Mouse (Mus musculus) testis, adult 2 months (tissue): Measurements from ENCODE around the gene Rem2. TPM values are rescaled to one million over a fixed set of nuclear protein-coding genes. Genes with fewer than 3 reads are reported as not detected.

ENCODE experiments used
- H3K27ac ChIP-seq: fragments of 200-500 bp; 2 replicates; pipeline ENCODE4 v1.5.1; 2012; ENCODE audit warnings: low read depth, low read length; ENCODE audit not compliant: control insufficient read depth, insufficient read depth
- H3K27me3 ChIP-seq: fragments of 200-500 bp; 2 replicates; pipeline ENCODE4 v1.6.1; 2012; ENCODE audit warnings: mild to moderate bottlenecking, low read length, moderate library complexity; ENCODE audit not compliant: control insufficient read depth, insufficient read depth
- H3K36me3 ChIP-seq: fragments of 200-500 bp; 2 replicates; pipeline ENCODE4 v1.6.1; 2012; ENCODE audit warnings: mild to moderate bottlenecking, low read length; ENCODE audit not compliant: control insufficient read depth, insufficient read depth
- H3K4me1 ChIP-seq: fragments of 200-500 bp; 2 replicates; pipeline ENCODE4 v1.6.1; 2012; ENCODE audit warnings: low read length; ENCODE audit not compliant: control insufficient read depth, insufficient read depth
- H3K4me3 ChIP-seq: fragments of 200-500 bp; 2 replicates; pipeline ENCODE4 v1.5.1; 2012; ENCODE audit warnings: low read depth, mild to moderate bottlenecking, low read length, moderate library complexity, mixed read lengths; ENCODE audit not compliant: control insufficient read depth
- CTCF ChIP-seq: fragments of 200-500 bp; IDR thresholded peaks from 2 replicates; pipeline ENCODE4 v1.5.1; 2012; ENCODE audit warnings: low read depth, mild to moderate bottlenecking, inconsistent platforms, low read length, moderate library complexity; ENCODE audit not compliant: control insufficient read depth, insufficient read depth, insufficient replicate concordance
- POLR2A ChIP-seq: fragments of 200-500 bp; IDR thresholded peaks from 2 replicates; pipeline ENCODE4 v1.6.1; 2012; ENCODE audit warnings: low read depth, mild to moderate bottlenecking, inconsistent platforms, low read length, moderate library complexity; ENCODE audit not compliant: control insufficient read depth
- polyA plus RNA-seq: library from polyadenylated mRNA; depleted of rRNA; stranded (reverse); fragments of >200 nt; gene quantifications from 2 replicates; pipeline ENCODE4 v1.2.3, GENCODE M21; 2012

Rem2 gene
- polyA plus RNA-seq, 1 experiment, result 0.25 TPM

DNA sequence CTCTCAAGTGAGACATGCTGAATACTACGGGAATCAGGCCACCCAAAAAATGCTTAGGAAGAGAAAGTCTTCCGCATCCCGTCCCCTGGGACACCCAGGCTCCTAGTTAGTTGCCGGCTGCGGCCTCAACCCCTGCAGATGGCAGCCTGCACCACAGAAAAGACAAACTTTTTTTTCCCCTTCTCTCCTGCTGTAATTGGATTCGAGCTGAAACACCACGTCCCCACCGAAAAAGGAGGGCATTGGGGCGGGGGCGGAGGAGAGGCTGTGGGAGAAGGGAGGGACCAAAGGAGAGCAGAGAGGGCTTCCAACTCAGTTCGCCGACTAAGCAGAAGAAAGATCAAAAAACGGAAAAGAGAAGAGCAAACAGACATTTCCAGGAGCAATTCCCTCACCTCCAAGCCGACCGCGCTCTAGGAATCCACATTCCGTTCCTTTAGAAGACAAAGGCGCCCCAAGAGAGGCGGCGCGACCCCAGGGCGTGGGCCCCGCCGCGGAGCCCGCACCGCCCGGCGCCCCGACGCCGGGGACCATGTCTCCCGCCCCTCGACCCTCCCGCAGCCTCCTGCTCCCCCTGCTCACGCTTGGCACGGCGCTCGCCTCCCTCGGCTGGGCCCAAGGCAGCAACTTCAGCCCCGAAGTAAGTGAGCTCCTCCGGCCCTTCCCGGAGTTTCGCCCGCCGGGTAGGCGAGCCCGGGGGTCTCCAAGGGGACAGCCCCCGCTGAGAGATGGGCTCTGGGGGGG, 44.4 kb upstream of the Rem2 start, which contains the start of gene Mmp14:
TSS of gene Mmp14 (plus strand) at position 279 of the 744 bp plus-strand sequence.
- Histone ChIP-seq H3K4me1 (peaks cover 13% of the 10 kb centered on the region), H3K27ac (peak within 1 kb of the TSS; percentile 75), H3K36me3 (no peaks in the 10 kb centered on the region), H3K4me3 (peak within 1 kb of the TSS; percentile 79), H3K27me3 (no peaks in the 10 kb centered on the region)
- TF ChIP-seq POLR2A, result no peak
- TF ChIP-seq CTCF, result no peak

DNA sequence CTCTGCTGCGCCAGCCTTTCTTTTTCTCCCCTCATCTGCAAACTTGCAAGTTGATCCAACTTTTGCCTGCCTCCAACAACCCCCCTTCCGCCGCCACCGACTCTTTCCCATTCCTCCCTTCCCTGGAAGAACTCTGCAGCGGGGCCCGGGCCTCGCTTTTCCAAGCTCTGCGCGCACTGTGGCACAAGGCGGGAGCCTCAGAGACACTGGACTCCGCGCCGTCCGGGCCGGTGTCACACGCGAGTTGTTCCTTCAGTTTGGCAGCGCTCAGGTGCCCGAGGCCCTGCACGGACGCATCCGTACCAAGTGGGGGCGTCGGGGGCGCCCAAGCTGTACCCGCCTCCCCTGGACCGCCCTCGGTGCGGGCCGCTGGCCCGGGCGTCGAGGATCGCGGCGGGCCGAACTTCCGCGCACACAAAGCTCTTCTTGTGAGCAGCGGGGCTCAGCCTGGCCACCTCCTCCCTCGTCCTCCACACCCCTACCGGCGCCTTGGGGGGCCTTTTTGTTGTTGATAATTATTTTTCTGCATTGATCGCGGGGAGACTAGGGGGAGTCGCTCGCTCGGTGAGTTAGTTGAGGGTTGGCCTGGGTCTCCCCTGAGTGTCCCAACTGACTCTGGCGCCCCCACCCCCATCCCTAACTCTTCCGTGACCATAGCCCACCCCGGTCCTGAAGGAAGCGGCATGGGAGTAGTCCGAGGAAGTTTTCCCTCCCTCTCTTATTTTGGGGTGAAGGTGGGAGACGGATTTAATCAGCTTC, 43.6 kb upstream of the Rem2 start:
- no peak for TF ChIP-seq POLR2A
- TF ChIP-seq CTCF, result no peak
- Histone ChIP-seq H3K4me1 (peaks cover 13% of the 10 kb centered on the region), H3K36me3 (no peaks in the 10 kb centered on the region), H3K4me3 (peak overlapping the region; percentile 79), H3K27me3 (no peaks in the 10 kb centered on the region), H3K27ac (peak overlapping the region; percentile 65)

DNA sequence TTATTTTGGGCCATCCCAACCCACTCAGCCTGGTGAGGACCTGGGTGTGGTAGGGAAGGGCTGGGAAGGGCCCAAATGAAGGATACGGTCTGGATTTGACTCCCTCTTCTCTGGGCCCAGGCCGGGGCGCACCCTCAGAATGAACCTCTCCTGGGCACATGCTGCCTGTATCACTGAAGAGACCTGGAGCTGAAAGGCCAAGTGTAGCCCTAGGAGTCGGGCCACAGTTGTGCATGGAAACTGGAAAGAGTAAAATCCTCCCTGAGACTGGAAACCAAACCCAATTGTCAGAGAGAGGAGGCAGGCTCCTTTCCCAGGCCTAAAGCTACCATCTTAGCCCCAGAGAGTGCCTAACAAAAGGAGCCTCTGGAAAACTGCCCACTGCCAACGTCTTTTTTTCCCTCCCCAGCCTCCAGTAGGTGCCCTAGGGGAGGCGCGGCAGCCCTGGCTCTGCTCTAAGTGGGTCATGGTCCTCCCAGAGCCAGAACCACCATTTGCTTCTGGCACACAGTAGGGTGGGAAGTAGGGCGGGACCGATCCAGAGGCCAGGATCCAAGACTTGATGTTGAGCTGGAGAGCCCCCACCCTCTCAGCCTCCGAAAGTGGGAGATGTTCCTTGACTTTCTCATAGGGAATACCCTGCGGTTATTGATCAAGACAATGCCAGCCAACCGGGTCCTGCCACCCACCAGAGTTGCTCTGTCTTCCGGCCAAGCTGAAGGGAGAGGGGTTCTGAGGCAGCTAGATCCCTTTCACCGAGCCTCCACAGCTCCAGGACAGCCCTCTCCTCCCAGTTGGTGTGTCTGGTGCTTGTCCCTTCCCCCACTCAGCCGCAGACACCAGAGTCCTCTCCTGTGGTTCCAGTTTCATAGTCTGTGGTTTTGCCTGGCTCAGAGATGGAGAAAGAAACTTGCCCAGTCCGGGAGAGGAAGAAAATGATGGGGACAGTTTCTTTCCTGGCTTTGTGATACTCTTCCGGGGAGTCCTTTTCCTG, 42.8 kb upstream of the Rem2 start:
- H3K27me3 ChIP-seq, result no peaks in the 10 kb centered on the region
- TF ChIP-seq POLR2A (no peak), CTCF (no peak)
- H3K4me1 ChIP-seq, result peaks cover 13% of the 10 kb centered on the region
- no peak overlapping the region for H3K27ac ChIP-seq
- peak overlapping the region; percentile 79 for H3K4me3 ChIP-seq
- no peaks in the 10 kb centered on the region for H3K36me3 ChIP-seq

DNA sequence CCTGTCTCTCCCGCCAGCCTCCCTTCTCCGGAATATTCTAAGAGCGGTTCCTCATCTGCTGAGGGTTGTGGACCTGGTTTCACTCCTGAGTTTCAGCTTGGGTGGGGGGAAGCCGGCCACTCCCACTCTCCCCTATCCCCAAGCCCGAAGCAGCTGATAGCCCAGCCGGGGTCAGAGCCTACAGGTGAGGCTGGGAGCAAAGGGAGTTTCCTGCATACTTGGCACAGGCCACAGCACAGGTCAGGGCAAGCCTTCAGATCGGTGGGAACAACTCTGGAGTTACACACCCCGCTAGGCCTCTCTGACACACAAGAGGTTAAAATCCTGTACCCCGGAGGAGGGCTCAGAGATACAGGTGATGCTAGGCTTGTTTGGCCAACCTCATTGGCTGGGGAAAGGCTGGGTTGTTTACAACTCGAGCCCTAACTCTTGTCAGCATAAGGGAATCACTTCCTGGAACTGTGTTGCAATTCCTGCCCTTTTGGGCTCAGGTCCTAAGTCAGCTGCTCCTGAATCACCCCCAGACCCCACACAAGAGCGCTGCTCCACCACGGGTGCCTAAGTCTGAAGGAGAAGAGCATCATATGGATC, 41.9 kb upstream of the Rem2 start:
- H3K4me1 ChIP-seq, result peaks cover 13% of the 10 kb centered on the region
- no peaks in the 10 kb centered on the region for H3K27me3 ChIP-seq
- TF ChIP-seq POLR2A (no peak), CTCF (no peak)
- H3K4me3 ChIP-seq, result no peak overlapping the region
- H3K36me3 ChIP-seq, result no peaks in the 10 kb centered on the region
- no peak overlapping the region for H3K27ac ChIP-seq

DNA sequence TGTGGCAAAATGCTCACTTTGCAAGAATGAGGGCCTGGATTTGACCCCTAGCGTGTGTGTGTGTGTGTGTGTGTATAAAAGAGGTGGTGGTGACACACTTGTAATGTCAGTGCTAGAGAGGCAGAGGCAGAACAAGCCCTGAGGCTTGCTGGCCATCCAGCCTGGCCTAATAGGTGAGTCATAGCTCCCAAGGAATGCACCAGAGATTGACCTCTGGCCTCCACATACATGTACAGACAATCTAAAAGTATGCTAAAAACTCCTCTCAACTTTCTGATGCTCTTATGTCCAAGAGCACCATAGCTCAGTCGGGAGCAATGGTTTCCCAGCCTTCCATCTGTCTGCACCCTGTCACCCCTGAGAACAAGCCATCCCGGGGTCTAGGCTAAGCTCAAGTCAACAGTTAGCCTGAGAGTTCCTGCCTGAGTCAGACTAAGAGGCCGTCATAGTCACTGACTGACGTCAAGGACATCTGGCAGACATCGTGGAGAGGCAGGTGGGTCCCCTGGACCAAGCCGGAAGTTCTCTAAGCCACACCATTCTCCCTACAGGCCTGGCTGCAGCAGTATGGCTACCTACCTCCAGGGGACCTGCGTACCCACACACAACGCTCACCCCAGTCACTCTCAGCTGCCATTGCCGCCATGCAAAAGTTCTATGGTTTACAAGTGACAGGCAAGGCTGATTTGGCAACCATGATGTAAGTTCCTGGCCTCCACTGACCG, 40.5 kb upstream of the Rem2 start:
- Histone ChIP-seq H3K36me3 (no peaks in the 10 kb centered on the region), H3K27ac (no peak overlapping the region), H3K4me3 (no peak overlapping the region), H3K27me3 (no peaks in the 10 kb centered on the region), H3K4me1 (peaks cover 13% of the 10 kb centered on the region)
- TF ChIP-seq CTCF (no peak), POLR2A (no peak)

DNA sequence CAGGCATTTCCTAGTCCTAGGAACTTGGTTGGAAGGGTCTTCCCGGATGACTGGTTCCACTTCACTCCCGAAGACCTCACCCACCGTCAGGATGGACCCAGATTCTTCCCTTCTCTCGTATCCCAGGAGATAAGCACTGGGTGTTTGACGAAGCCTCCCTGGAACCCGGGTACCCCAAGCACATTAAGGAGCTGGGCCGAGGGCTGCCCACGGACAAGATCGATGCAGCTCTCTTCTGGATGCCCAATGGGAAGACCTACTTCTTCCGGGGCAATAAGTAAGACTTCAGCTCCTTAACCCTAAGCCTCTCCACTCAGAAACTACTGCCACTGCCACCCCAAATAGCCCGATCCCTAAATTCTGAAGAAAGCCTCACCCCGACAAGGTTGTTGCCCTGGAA, 36.7 kb upstream of the Rem2 start:
- H3K27me3 ChIP-seq, result no peaks in the 10 kb centered on the region
- H3K27ac ChIP-seq, result no peak overlapping the region
- H3K4me3 ChIP-seq, result no peak overlapping the region
- TF ChIP-seq POLR2A (no peak), CTCF (no peak)
- H3K36me3 ChIP-seq, result no peaks in the 10 kb centered on the region
- peaks cover 8% of the 10 kb centered on the region for H3K4me1 ChIP-seq
